Mouse (Mus musculus) skeletal muscle tissue, adult 2 months (tissue): ENCODE data around the gene Ndrg2.
"Not testable (repeated sequence)": the region's sequence is repeated elsewhere in the genome, so short reads cannot be mapped to it uniquely, and the experiment has no call there.

Source experiments
- DNase-seq: peaks from one replicate; pipeline ENCODE4 v3.0.0-alpha.2; 2012; ENCODE audit warnings: low read depth, low spot score

Gene Ndrg2

DNA sequence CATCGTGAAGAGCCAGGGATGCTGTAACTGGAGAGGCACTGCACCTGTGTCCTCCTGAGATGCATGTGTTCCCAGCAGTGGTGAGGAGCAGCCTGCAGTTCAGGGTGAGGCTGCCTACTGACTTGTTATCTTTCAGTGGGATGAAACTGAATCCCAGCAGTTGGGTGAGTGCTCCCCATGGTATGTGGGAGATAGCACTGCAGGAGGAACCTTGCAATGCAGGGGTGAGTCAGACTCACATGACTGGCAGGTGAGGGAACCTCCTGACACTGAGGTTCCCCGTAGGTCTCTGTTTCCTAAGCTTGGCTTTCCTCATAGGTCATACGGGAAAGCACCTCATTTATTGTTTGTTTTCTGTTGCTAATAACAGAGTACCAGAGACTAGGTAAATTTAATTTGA lies 36.4 kb downstream of the Ndrg2 start:
- DNase-seq, result no peak

DNA sequence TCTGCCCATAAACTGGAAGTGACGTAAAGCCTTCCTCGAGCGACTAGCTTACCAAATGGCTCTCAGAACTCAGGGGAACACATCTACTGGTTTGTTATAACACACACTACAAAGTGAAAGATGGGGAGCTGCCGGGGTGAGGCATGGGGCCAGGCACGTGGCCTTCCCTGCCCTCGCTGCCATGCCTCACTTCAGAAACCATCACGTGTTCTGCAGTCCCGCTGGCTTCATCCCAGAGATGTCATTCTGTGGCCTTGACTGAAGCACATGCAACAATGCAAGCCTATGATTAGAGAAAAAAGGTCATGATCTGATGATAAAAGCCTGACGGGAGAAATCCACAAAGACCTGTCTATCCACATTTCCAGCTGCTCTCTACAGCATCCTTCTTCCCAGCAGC lies 42.2 kb downstream of the Ndrg2 start:
- no peak for DNase-seq

DNA sequence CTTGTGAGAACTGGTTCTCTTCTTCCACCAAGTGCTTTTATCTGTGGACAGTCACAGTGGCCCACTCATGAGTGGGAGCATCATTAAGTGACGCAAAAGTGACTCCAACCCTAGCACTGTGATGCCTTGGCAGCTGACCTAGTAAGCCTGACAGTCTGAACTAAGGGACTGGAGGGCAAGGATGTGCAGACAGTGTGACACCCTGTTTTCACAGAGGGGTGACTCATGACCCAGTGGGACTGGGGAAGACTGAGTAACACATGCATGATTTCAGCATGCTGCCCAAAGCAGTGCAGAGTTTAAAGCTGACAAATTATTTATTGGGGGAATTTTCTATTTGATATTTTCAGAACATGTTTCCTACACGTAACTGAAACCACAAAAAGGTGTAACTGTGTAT lies 43.2 kb downstream of the Ndrg2 start:
- no peak for DNase-seq

DNA sequence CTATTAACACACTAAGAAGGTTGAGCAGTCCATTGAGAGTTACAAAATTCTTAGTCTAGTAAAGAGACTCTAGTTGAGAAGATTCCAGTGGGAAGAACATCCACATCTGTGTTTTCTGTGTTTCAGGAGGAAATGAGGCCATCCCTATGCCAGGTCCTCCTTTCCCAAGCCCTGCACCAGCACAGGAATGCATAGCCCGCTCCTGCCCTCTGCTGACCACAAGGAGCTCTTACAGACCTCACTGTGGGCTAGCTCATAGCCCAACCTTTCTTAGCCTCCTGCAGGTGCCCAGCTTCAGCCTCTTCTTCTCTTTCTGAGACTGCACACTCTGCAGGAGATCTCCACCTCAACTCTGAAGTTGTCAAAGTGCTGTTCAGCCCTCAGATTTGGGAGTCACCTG lies 50.4 kb downstream of the Ndrg2 start:
- DNase-seq, result not testable (repeated sequence)

DNA sequence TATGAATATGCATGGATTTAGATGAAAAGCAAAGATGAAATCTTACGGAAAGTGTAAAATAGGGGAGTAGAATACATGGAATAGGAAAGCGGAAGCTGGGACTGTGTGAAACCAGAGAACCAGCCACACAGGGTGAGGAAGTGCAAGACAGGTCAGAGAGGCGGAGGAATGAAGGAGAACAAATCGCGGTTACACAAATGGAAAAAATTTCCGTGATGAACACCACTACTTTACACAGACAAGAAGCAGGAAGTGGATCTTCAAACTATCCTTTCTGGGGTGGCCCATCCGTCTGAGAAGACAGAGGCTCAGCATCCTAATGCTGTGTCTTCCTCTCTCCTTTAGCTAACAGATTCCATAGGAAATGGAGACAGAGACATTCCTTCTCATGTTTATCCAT lies 58.7 kb downstream of the Ndrg2 start:
- DNase-seq, result not testable (repeated sequence)
